Mouse (Mus musculus): ENCODE results near the gene Rinl.

GRCm38 (mm10) chr7:28817957-28818356, 29.2 kb downstream of the Rinl start:
- TF ChIP-seq POLR2A (IDR thresholded peaks at IDR 0.05; ENCODE audit: control insufficient read depth, low read depth, low read length) (no peak), CTCF (IDR thresholded peaks at IDR 0.05; ENCODE audit: control insufficient read depth, insufficient read depth, insufficient replicate concordance, low read depth, low read length) (no peak)

Data from testis, adult 2 months (tissue).